Mouse (Mus musculus) monocyte, adult 5-6 weeks (primary cell): ENCODE data around the gene Ccl17. TPM values are rescaled to one million over a fixed set of nuclear protein-coding genes. Genes with fewer than 3 reads are reported as not detected.

Experiments used
- ATAC-seq: fragments of 153-309, 156-312 bp; replicated peaks from 2 replicates; pipeline ENCODE4 v1.8.0; 2017; ENCODE audit warnings: mild to moderate bottlenecking; ENCODE audit not compliant: low TSS enrichment, insufficient number of reproducible peaks, severe bottlenecking, poor library complexity, low FRiP score
- total RNA-seq: library from RNA; stranded (forward); fragments of 200-1000, 200-491, 200-594 nt; gene quantifications from 3 replicates; pipeline ENCODE4 v1.2.3, GENCODE M21; 2017

Gene Ccl17
- total RNA-seq, 1 experiment from 2014 or later, result not detected

GRCm38 (mm10) chr8:94787524-94788501 is 22.4 kb upstream of the Ccl17 start:
- ATAC-seq, result no peak

- no peak for ATAC-seq
Observed at GRCm38 (mm10) chr8:94789256-94789955, 20.8 kb upstream of the Ccl17 start.

- no peak for ATAC-seq
Observed at GRCm38 (mm10) chr8:94794368-94794767, 15.9 kb upstream of the Ccl17 start.

- no peak for ATAC-seq
Observed at GRCm38 (mm10) chr8:94794782-94795181, 15.5 kb upstream of the Ccl17 start.

GRCm38 (mm10) chr8:94800278-94800968 is 9.8 kb upstream of the Ccl17 start:
- no peak for ATAC-seq

- ATAC-seq, result no peak
Observed at GRCm38 (mm10) chr8:94801293-94802095, 8.8 kb upstream of the Ccl17 start.

GRCm38 (mm10) chr8:94802375-94802774 is 7.9 kb upstream of the Ccl17 start:
- ATAC-seq, result no peak

- ATAC-seq, result no peak
Observed at GRCm38 (mm10) chr8:94803551-94803950, 6.7 kb upstream of the Ccl17 start.

GRCm38 (mm10) chr8:94804546-94805340 is 5.5 kb upstream of the Ccl17 start:
- ATAC-seq, result 0 out of 2 replicates have a peak, but pooled peaks have one; percentile 37

- ATAC-seq, result no peak
Observed at GRCm38 (mm10) chr8:94805811-94806210, 4.4 kb upstream of the Ccl17 start.

- ATAC-seq, result no peak
Observed at GRCm38 (mm10) chr8:94807506-94807905, 2.7 kb upstream of the Ccl17 start.

GRCm38 (mm10) chr8:94808372-94808771 is 1.9 kb upstream of the Ccl17 start:
- no peak for ATAC-seq

GRCm38 (mm10) chr8:94810855-94811254 is 602 bp downstream of the Ccl17 start:
- no peak for ATAC-seq

GRCm38 (mm10) chr8:94811654-94812053 is 1.4 kb downstream of the Ccl17 start:
- peak; percentile 50; the same call in 1 of the 2 replicates for ATAC-seq

GRCm38 (mm10) chr8:94812645-94813098 is 2.4 kb downstream of the Ccl17 start:
- ATAC-seq, result no peak; the same call in 1 of the 2 replicates

- no peak for ATAC-seq
Observed at GRCm38 (mm10) chr8:94814556-94814955, 4.3 kb downstream of the Ccl17 start.

GRCm38 (mm10) chr8:94817933-94818332 is 7.7 kb downstream of the Ccl17 start:
- no peak for ATAC-seq
